Mouse (Mus musculus) E14TG2a.4 (cell line): ENCODE data around the gene Cmas.

Experiments used
- CTCF ChIP-seq: conservative IDR thresholded peaks from 2 replicates; pipeline ENCODE4 v1.5.1; 2014; ENCODE audit warnings: low read length
- NANOG ChIP-seq: IDR thresholded peaks from 2 replicates; pipeline ENCODE4 v1.6.1; 2014; ENCODE audit warnings: borderline replicate concordance, low read length, mixed read lengths
- POU5F1 ChIP-seq: IDR thresholded peaks from 2 replicates; pipeline ENCODE4 v1.6.1; 2014; ENCODE audit warnings: low read length, borderline replicate concordance

DNA sequence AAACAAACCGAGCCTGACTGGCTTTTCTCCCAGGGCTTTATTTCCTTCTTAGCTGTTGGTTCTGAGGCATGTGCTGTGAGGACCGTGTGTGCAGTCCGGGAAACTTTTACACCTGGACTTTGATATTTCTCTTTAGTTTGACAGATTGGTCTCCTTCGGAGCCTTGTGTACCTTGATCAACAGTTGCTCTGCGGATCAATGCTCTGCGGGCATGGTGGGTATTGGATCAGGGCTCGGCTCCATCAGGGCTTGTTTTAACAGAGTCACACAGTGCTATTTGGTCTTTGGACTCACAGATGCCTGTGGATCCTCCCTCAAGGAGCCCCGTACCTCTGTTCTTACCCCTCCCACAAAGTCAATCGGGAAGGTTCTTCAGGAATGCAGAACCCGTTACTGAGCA is 57.5 kb downstream of the Cmas start:
- TF ChIP-seq CTCF (no peak), POU5F1 (no peak), NANOG (no peak)
